In genomic region chr11:100386586-100386985, GRCm38 (mm10) we compare ENCODE assay signal across 13 mouse cellular contexts. TPM values are rescaled to one million over a fixed set of nuclear protein-coding genes. Genes with fewer than 3 reads are reported as not detected.
DNase-seq lines count a peak whose midpoint lies in the region; TF ChIP-seq lines count a peak whose summit lies in the region.
"Had no signal": no experiment of that assay in that cellular context is flagged by ENCODE, and none has a peak within 500 bp of the region (broad histone marks: within the 10 kb centered on the region; RNA-seq: fewer than 3 reads in every experiment).

No protein-coding gene starts in this region.

- dilution Hi-C loops in CH12.LX (cut with MboI; ENCODE audit: extremely low pct_ligation_motif_present, extremely low pct_unique_long_range_greater_than_20kb, low sequenced_read_pairs), result no loop called here

- TF ChIP-seq EP300 in CH12.LX (IDR thresholded peaks at IDR 0.05; ENCODE audit: low read length), result no peak

- peaks cover 55% of the 10 kb centered on the region for H3K27me3 ChIP-seq in CH12.LX (replicated peaks)
- H3K27me3 ChIP-seq: liver, embryonic 13.5 days had no signal

- 38% methylated on average over 5 of the region's 5 CpGs for WGBS in lung, adult 2 months

- TF ChIP-seq POLR2A in CH12.LX (IDR thresholded peaks at IDR 0.05; ENCODE audit: low read depth, low read length), result no peak
- TF ChIP-seq POLR2A in lung, adult 2 months (IDR thresholded peaks at IDR 0.05; ENCODE audit: borderline replicate concordance, extremely low read depth, low read depth, low read length), result no peak

- intact Hi-C loops in left cerebral cortex, postnatal 36 days (cut with DNase I), result no loop called here

- H3K4me2 ChIP-seq in CH12.LX (ENCODE audit: insufficient read depth, low read depth, poor library complexity, severe bottlenecking), result no peak overlapping the region
- H3K4me2 ChIP-seq: liver, embryonic 13.5 days had no signal

- DNase-seq in CH12.LX (ENCODE audit: extremely low read depth) (peak; percentile 47), ES-E14 (ENCODE audit: low read depth, low spot score) (no peak)
- DNase-seq in kidney, adult 11 months, result peak; percentile 84
- DNase-seq in lung, adult 2 months, result peak; percentile 65
- DNase-seq in left cerebral cortex, postnatal 36 days (ENCODE audit: low spot score in 2 of 2), result no peak
- no peak for DNase-seq in thymus, postnatal 10 days (ENCODE audit: low spot score in 2 of 2)
- DNase-seq in ovary, postnatal 36 days (ENCODE audit: low spot score), result no peak
- DNase-seq in adrenal gland, postnatal 10 days, result no peak
- DNase-seq: gastrocnemius, postnatal 10 days; liver, embryonic 13.5 days; retina, postnatal 1 day had no signal

- H3K4me1 ChIP-seq in CH12.LX (ENCODE audit: control insufficient read depth in 1 of 2, insufficient read depth in 2 of 2), result peaks cover 16 to 36% of the 10 kb centered on the region in 2 experiments
- H3K4me1 ChIP-seq in ES-E14 (ENCODE audit: control insufficient read depth in 2 of 2, insufficient read depth in 2 of 2, low read length in 2 of 2, poor library complexity in 1 of 2), result peaks cover 19 to 63% of the 10 kb centered on the region in 2 experiments; a peak in 3 of 4 replicates
- H3K4me1 ChIP-seq in lung, adult 2 months (ENCODE audit: control insufficient read depth, insufficient read depth, low read length), result peaks cover 44% of the 10 kb centered on the region

- H3K9me3 ChIP-seq in CH12.LX (replicated peaks; ENCODE audit: low read length), result no peaks in the 10 kb centered on the region
- no peaks in the 10 kb centered on the region for H3K9me3 ChIP-seq in ES-E14 (ENCODE audit: control insufficient read depth, insufficient read depth, low read depth, low read length)
- H3K9me3 ChIP-seq: liver, embryonic 13.5 days had no signal

- no peaks in the 10 kb centered on the region for H3K79me2 ChIP-seq in CH12.LX (replicated peaks; ENCODE audit: control insufficient read depth, extremely low read depth, insufficient read depth, poor library complexity, severe bottlenecking)

- H3K36me3 ChIP-seq in CH12.LX (replicated peaks in 1 of 2; ENCODE audit: control insufficient read depth in 1 of 2, insufficient read depth in 1 of 2, low read length in 1 of 2) (no peaks in the 10 kb centered on the region), ES-E14 (ENCODE audit: control insufficient read depth, insufficient read depth, low read length, poor library complexity, severe bottlenecking) (peaks cover 28% of the 10 kb centered on the region)

- H3K9ac ChIP-seq in CH12.LX (ENCODE audit: insufficient read depth, low read depth) (no peak overlapping the region), ES-E14 (ENCODE audit: insufficient read depth, low read depth, low read length, poor library complexity, severe bottlenecking) (peak overlapping the region; percentile 38; the same call in 1 of the 2 replicates)
- H3K9ac ChIP-seq: liver, embryonic 13.5 days had no signal

- TF ChIP-seq RAD21 in CH12.LX (IDR thresholded peaks at IDR 0.05; ENCODE audit: low read depth, low read length), result no peak; the same call in 1 of the 2 replicates

- no peak overlapping the region for H3K4me3 ChIP-seq in CH12.LX (replicated peaks in 1 of 3; ENCODE audit: low read depth in 2 of 3, low read length in 2 of 3, poor library complexity in 1 of 3)
- peak overlapping the region; percentile 4 to 5; a peak in 2 of 4 replicates for H3K4me3 ChIP-seq in ES-E14 (ENCODE audit: insufficient read depth in 1 of 2, low read depth in 1 of 2, low read length in 2 of 2, poor library complexity in 1 of 2, severe bottlenecking in 1 of 2)
- H3K4me3 ChIP-seq in lung, adult 2 months (replicated peaks; ENCODE audit: extremely low read depth, low read depth, low read length), result no peak overlapping the region
- H3K4me3 ChIP-seq: liver, embryonic 13.5 days had no signal

- TF ChIP-seq CTCF in CH12.LX (conservative IDR thresholded peaks at IDR 0.05 in 1 of 2, IDR thresholded peaks at IDR 0.05 in 1 of 2; ENCODE audit: low read depth in 2 of 2, low read length in 2 of 2), result no peak
- TF ChIP-seq CTCF in lung, adult 2 months (IDR thresholded peaks at IDR 0.05; ENCODE audit: insufficient read depth, low read length), result no peak

- H3K27ac ChIP-seq in CH12.LX (ENCODE audit: insufficient read depth, low read depth), result no peak overlapping the region
- peak overlapping the region; percentile 92 for H3K27ac ChIP-seq in ES-E14 (ENCODE audit: insufficient read depth, low read depth, low read length, poor library complexity, severe bottlenecking)
- H3K27ac ChIP-seq: liver, embryonic 13.5 days had no signal

- in situ Hi-C loops in CH12.LX (cut with MboI; ENCODE audit: low pct_ligation_motif_present, low pct_unique_long_range_greater_than_20kb, low sequenced_read_pairs) (no loop called here), ES-E14 (cut with MboI; ENCODE audit: low sequenced_read_pairs in 2 of 2, unreplicated experiment in 2 of 2) (no loop called here)

TF ChIP-seq in CH12.LX, 34 proteins besides CTCF, POLR2A, EP300 and RAD21:
- no peak for TF ChIP-seq SMC3 (IDR thresholded peaks at IDR 0.05; ENCODE audit: low read depth, low read length)
- no peak for TF ChIP-seq USF1 (IDR thresholded peaks at IDR 0.05; ENCODE audit: low read depth, low read length)
- TF ChIP-seq JUN (IDR thresholded peaks at IDR 0.05; ENCODE audit: insufficient read depth, low read depth, low read length), result no peak
- TF ChIP-seq POLR2AphosphoS2 (IDR thresholded peaks at IDR 0.05; ENCODE audit: low read depth, low read length), result no peak
- TF ChIP-seq ZKSCAN1 (IDR thresholded peaks at IDR 0.05; ENCODE audit: borderline replicate concordance, low read depth, low read length), result 0 out of 2 replicates have a peak, but pooled peaks have one; percentile 8
- no peak for TF ChIP-seq UBTF (IDR thresholded peaks at IDR 0.05; ENCODE audit: low read depth, low read length)
- no peak for TF ChIP-seq KAT2A (IDR thresholded peaks at IDR 0.05; ENCODE audit: insufficient replicate concordance, low read length)

TF ChIP-seq in ES-E14, 5 proteins besides CTCF, POLR2A, EP300 and RAD21:
- no peak for TF ChIP-seq ZNF384 (IDR thresholded peaks at IDR 0.05; ENCODE audit: low read depth, low read length)
- no peak for TF ChIP-seq CHD2 (IDR thresholded peaks at IDR 0.05; ENCODE audit: low read depth, low read length)
- TF ChIP-seq ZC3H11A (IDR thresholded peaks at IDR 0.05; ENCODE audit: borderline replicate concordance, low read depth, low read length), result no peak
- no peak for TF ChIP-seq MAFK (IDR thresholded peaks at IDR 0.05; ENCODE audit: insufficient read depth, low read depth, low read length)
- TF ChIP-seq HCFC1 (IDR thresholded peaks at IDR 0.05; ENCODE audit: borderline replicate concordance, insufficient read depth, low read length), result no peak

RNA-seq across cellular contexts. Expression of gene Jup, which starts 11.0 kb away (rescaled TPM):
- 0.92 and 1.1 TPM in 2 replicates for total RNA-seq in CH12.LX (2012; rRNA removed)
- total RNA-seq in CH12.LX (2014; rRNA removed), result 0.34 and 0.68 TPM in 2 replicates
- 1.3 and 1.4 TPM in 2 replicates for polyA plus RNA-seq in CH12.LX (2012; ENCODE audit: insufficient read length, low read depth)
- total RNA-seq in ES-E14 (2012; rRNA removed), result 97.6 and 101 TPM in 2 replicates
- 631 and 728 TPM in 2 replicates for polyA plus RNA-seq in lung, adult 2 months (2012; rRNA removed)
- 10 to 100 TPM; 44.1 to 49.2 TPM for total RNA-seq in left cerebral cortex, postnatal 36 days (2021)
- total RNA-seq in adrenal gland, postnatal 10 days (2021), result 10 to 100 TPM; 89.6 to 99.0 TPM

RNA-seq across cellular contexts. Expression of gene P3h4, which starts 28.1 kb away (rescaled TPM):
- total RNA-seq in CH12.LX (2012; rRNA removed) (0.04 TPM in 1 of 2 replicates, not detected in the other), CH12.LX (2014; rRNA removed) (not detected in 2 replicates), ES-E14 (2012; rRNA removed) (39.0 and 44.3 TPM in 2 replicates)
- polyA plus RNA-seq in CH12.LX (2012; ENCODE audit: insufficient read length, low read depth), result not detected in 2 replicates
- polyA plus RNA-seq in lung, adult 2 months (2012; rRNA removed), result 40.6 and 53.9 TPM in 2 replicates
- 10 to 100 TPM in 1 of 2 experiments, 1 to 10 TPM in 1; 7.9 to 10.6 TPM for total RNA-seq in left cerebral cortex, postnatal 36 days (2021)
- total RNA-seq in adrenal gland, postnatal 10 days (2021), result 10 to 100 TPM; 29.4 to 30.1 TPM

RNA-seq across cellular contexts. Expression of gene Fkbp10, which starts 28.9 kb away (rescaled TPM):
- total RNA-seq in CH12.LX (2012; rRNA removed) (0.34 and 0.63 TPM in 2 replicates), CH12.LX (2014; rRNA removed) (0.24 and 0.46 TPM in 2 replicates), ES-E14 (2012; rRNA removed) (73.3 and 102 TPM in 2 replicates)
- polyA plus RNA-seq in CH12.LX (2012; ENCODE audit: insufficient read length, low read depth), result 0.30 and 0.31 TPM in 2 replicates
- polyA plus RNA-seq in lung, adult 2 months (2012; rRNA removed), result 41.5 and 42.5 TPM in 2 replicates
- total RNA-seq in left cerebral cortex, postnatal 36 days (2021), result 1 to 10 TPM; 5.3 to 6.6 TPM
- total RNA-seq in adrenal gland, postnatal 10 days (2021), result 10 to 100 TPM; 46.5 to 49.1 TPM

RNA-seq across cellular contexts. Expression of gene Hap1, which starts 30.7 kb away (rescaled TPM):
- total RNA-seq in CH12.LX (2012; rRNA removed), result 0.21 and 0.34 TPM in 2 replicates
- total RNA-seq in CH12.LX (2014; rRNA removed), result not detected in 2 replicates
- 0.22 TPM in 1 of 2 replicates, not detected in the other for polyA plus RNA-seq in CH12.LX (2012; ENCODE audit: insufficient read length, low read depth)
- total RNA-seq in ES-E14 (2012; rRNA removed), result 21.4 and 34.2 TPM in 2 replicates
- 9.3 and 14.3 TPM in 2 replicates for polyA plus RNA-seq in lung, adult 2 months (2012; rRNA removed)
- 100 to 1,000 TPM in 1 of 2 experiments, 10 to 100 TPM in 1; 88.1 to 173 TPM for total RNA-seq in left cerebral cortex, postnatal 36 days (2021)
- total RNA-seq in adrenal gland, postnatal 10 days (2021), result 10 to 100 TPM; 42.8 to 54.2 TPM

RNA-seq across cellular contexts. Expression of gene Gast, which starts 52.4 kb away (rescaled TPM):
- total RNA-seq in CH12.LX (2012; rRNA removed) (not detected in 2 replicates), CH12.LX (2014; rRNA removed) (not detected in 2 replicates), ES-E14 (2012; rRNA removed) (1.6 and 2.9 TPM in 2 replicates)
- polyA plus RNA-seq in CH12.LX (2012; ENCODE audit: insufficient read length, low read depth), result not detected in 2 replicates
- polyA plus RNA-seq in lung, adult 2 months (2012; rRNA removed), result not detected in 2 replicates
- total RNA-seq in left cerebral cortex, postnatal 36 days (2021), result not detected
- total RNA-seq in adrenal gland, postnatal 10 days (2021), result not detected
- total RNA-seq: gastrocnemius, postnatal 10 days; layer of hippocampus, adult 18-20 months had no signal
- polyA plus RNA-seq: liver, embryonic 13.5 days; urinary bladder, adult 2 months had no signal

Comparison
In these comparisons a context has a peak if more than half of its experiments do, and no peak if none do; other contexts are left out.
1. DNase-seq: peak in CH12.LX (single experiment), kidney, adult 11 months (single experiment) and lung, adult 2 months (single experiment); none in ES-E14 (single experiment), left cerebral cortex, postnatal 36 days (0 of 2), thymus, postnatal 10 days (0 of 2), ovary, postnatal 36 days (single experiment) and adrenal gland, postnatal 10 days (single experiment).
2. H3K4me3 ChIP-seq: peak in ES-E14 (2 of 2); none in CH12.LX (0 of 3) and lung, adult 2 months (single experiment).
3. RNA of gene Jup, which starts 11.0 kb away (total RNA-seq): 97.6 to 101 TPM in ES-E14, 89.6 to 99.0 TPM in adrenal gland, postnatal 10 days and 44.1 to 49.2 TPM in left cerebral cortex, postnatal 36 days; 0.34 to 1.1 TPM in CH12.LX; every median in the first group is over 10 times any median in the second.
4. RNA of gene P3h4, which starts 28.1 kb away (total RNA-seq): 39.0 to 44.3 TPM in ES-E14, 29.4 to 30.1 TPM in adrenal gland, postnatal 10 days and 7.9 to 10.6 TPM in left cerebral cortex, postnatal 36 days; 0.04 TPM in CH12.LX; every median in the first group is over 4 times any median in the second.